Mouse (Mus musculus) lung, postnatal 0 days (tissue): ENCODE measurements around the gene Nat8f5.
"Not testable (repeated sequence)": the region's sequence is repeated elsewhere in the genome, so short reads cannot be mapped to it uniquely, and the experiment has no call there.

Experiments
- CTCF ChIP-seq: IDR thresholded peaks from 2 replicates; pipeline ENCODE4 v1.5.1; 2016; ENCODE audit warnings: antibody characterized with exemption, mild to moderate bottlenecking
- EP300 ChIP-seq: IDR thresholded peaks from 2 replicates; pipeline ENCODE4 v1.6.1; 2016; ENCODE audit warnings: antibody characterized with exemption, mild to moderate bottlenecking, control low read depth

- not testable (repeated sequence) for TF ChIP-seq EP300, CTCF
Measured at GRCm38 (mm10) chr6:85834504-85835100, 13.8 kb upstream of the Nat8f5 start.
